Mouse (Mus musculus): ENCODE measurements around the gene Dguok. TPM values are rescaled to one million over a fixed set of nuclear protein-coding genes. Genes with fewer than 3 reads are reported as not detected.

Gene Dguok
- polyA plus RNA-seq, 1 experiment from 2014 or later = 75.5 TPM

DNA sequence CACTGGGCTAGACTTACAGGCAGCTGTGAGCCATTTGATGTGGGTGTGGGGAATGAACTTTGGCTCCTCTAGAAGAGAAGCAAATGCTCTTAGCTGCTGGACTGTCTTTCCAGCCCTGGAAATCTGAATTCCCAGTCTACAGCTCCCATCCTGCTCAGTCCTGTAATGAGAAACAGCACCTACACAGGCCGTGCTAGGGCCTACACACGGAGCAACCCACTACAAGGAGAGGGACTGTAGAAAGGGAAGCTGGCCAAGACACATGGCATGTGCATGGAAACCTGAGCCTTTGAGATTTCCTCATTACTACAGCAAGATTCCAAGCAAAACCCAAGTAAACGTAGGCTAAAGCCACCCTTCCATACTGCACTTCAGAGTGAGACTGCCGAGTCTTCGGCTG is 18.6 kb downstream of the Dguok start:
- DNase-seq (ENCODE audit: low spot score) = no peak
- Histone ChIP-seq H3K4me1 (replicated peaks; ENCODE audit: insufficient read depth, low read length) (no peaks in the 10 kb centered on the region), H3K9me3 (replicated peaks; ENCODE audit: low read length) (no peaks in the 10 kb centered on the region), H3K9ac (ENCODE audit: low read depth, low read length) (no peak overlapping the region), H3K36me3 (ENCODE audit: insufficient read depth, low read length) (peaks cover 35% of the 10 kb centered on the region), H3K27ac (no peak overlapping the region), H3K27me3 (ENCODE audit: insufficient read depth, low read length) (no peaks in the 10 kb centered on the region), H3K4me2 (ENCODE audit: low read length) (no peak overlapping the region), H3K4me3 (replicated peaks; ENCODE audit: low read depth, low read length) (no peak overlapping the region)
- no peak for TF ChIP-seq CTCF (IDR thresholded peaks at IDR 0.05; ENCODE audit: low read depth)
- ATAC-seq (replicated peaks; ENCODE audit: low FRiP score, low read depth) = no peak
- 90% methylated on average over 5 of the region's 5 CpGs for WGBS

- no peaks in the 10 kb centered on the region for H3K9me3 ChIP-seq (replicated peaks; ENCODE audit: low read length)
- H3K27ac ChIP-seq = no peak overlapping the region
- TF ChIP-seq CTCF (IDR thresholded peaks at IDR 0.05; ENCODE audit: low read depth) = no peak
- no peak overlapping the region for H3K4me2 ChIP-seq (ENCODE audit: low read length)
- ATAC-seq (replicated peaks; ENCODE audit: low FRiP score, low read depth) (no peak), DNase-seq (ENCODE audit: low spot score) (no peak)
- H3K9ac ChIP-seq (ENCODE audit: low read depth, low read length) = no peak overlapping the region
- peaks cover 32% of the 10 kb centered on the region for H3K36me3 ChIP-seq (ENCODE audit: insufficient read depth, low read length)
- WGBS = 88% methylated on average over 4 of the region's 4 CpGs
- H3K4me3 ChIP-seq (replicated peaks; ENCODE audit: low read depth, low read length) = no peak overlapping the region
- H3K4me1 ChIP-seq (replicated peaks; ENCODE audit: insufficient read depth, low read length) = peaks cover 2% of the 10 kb centered on the region; the same call in 1 of the 2 replicates
- H3K27me3 ChIP-seq (ENCODE audit: insufficient read depth, low read length) = no peaks in the 10 kb centered on the region
Observed at GRCm38 (mm10) chr6:83487298-83487697, 19.5 kb downstream of the Dguok start.

DNA sequence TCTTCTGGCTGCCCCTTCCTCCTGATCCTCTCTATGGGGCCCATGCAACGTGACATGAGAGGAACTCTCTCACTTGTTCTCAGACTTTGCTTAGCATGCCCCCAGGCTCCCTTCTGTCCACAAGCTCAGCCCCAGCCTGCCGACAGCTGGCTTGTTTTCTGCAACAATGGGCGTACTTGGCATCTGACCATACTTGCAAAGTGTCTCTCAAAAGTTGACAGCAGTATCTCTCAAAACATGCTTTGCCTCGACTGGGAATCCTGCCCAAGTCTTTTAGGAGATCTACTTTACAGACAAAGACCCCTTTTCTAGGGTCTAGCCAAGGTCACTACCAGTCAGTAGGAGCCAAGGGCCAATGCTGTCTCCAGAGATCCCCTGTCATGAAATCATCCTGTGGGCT is 20.9 kb downstream of the Dguok start:
- no peak for DNase-seq (ENCODE audit: low spot score)
- Histone ChIP-seq H3K27ac (no peak overlapping the region), H3K4me1 (replicated peaks; ENCODE audit: insufficient read depth, low read length) (peaks cover 4% of the 10 kb centered on the region; the same call in 1 of the 2 replicates), H3K4me2 (ENCODE audit: low read length) (no peak overlapping the region), H3K9me3 (replicated peaks; ENCODE audit: low read length) (no peaks in the 10 kb centered on the region), H3K27me3 (ENCODE audit: insufficient read depth, low read length) (no peaks in the 10 kb centered on the region), H3K9ac (ENCODE audit: low read depth, low read length) (no peak overlapping the region), H3K36me3 (ENCODE audit: insufficient read depth, low read length) (peaks cover 39% of the 10 kb centered on the region), H3K4me3 (replicated peaks; ENCODE audit: low read depth, low read length) (no peak overlapping the region)
- WGBS = 81% methylated on average over 4 of the region's 4 CpGs
- no peak for TF ChIP-seq CTCF (IDR thresholded peaks at IDR 0.05; ENCODE audit: low read depth)
- no peak for ATAC-seq (replicated peaks; ENCODE audit: low FRiP score, low read depth)

GRCm38 (mm10) chr6:83483776-83484175 is 23.0 kb downstream of the Dguok start:
- DNase-seq (ENCODE audit: low spot score) = no peak
- Histone ChIP-seq H3K4me1 (replicated peaks; ENCODE audit: insufficient read depth, low read length) (peaks cover 4% of the 10 kb centered on the region; the same call in 1 of the 2 replicates), H3K4me2 (ENCODE audit: low read length) (no peak overlapping the region), H3K9me3 (replicated peaks; ENCODE audit: low read length) (no peaks in the 10 kb centered on the region), H3K4me3 (replicated peaks; ENCODE audit: low read depth, low read length) (no peak overlapping the region), H3K9ac (ENCODE audit: low read depth, low read length) (no peak overlapping the region), H3K36me3 (ENCODE audit: insufficient read depth, low read length) (peaks cover 36% of the 10 kb centered on the region), H3K27ac (no peak overlapping the region), H3K27me3 (ENCODE audit: insufficient read depth, low read length) (no peaks in the 10 kb centered on the region)
- no peak for TF ChIP-seq CTCF (IDR thresholded peaks at IDR 0.05; ENCODE audit: low read depth)
- no peak for ATAC-seq (replicated peaks; ENCODE audit: low FRiP score, low read depth)
- 95% methylated on average over 7 of the region's 7 CpGs for WGBS

- Histone ChIP-seq H3K4me2 (ENCODE audit: low read length) (no peak overlapping the region), H3K9me3 (replicated peaks; ENCODE audit: low read length) (no peaks in the 10 kb centered on the region), H3K4me3 (replicated peaks; ENCODE audit: low read depth, low read length) (no peak overlapping the region), H3K27me3 (ENCODE audit: insufficient read depth, low read length) (no peaks in the 10 kb centered on the region), H3K27ac (peak overlapping the region; percentile 60), H3K9ac (ENCODE audit: low read depth, low read length) (no peak overlapping the region), H3K4me1 (replicated peaks; ENCODE audit: insufficient read depth, low read length) (peaks cover 4% of the 10 kb centered on the region; the same call in 1 of the 2 replicates), H3K36me3 (ENCODE audit: insufficient read depth, low read length) (peaks cover 26% of the 10 kb centered on the region)
- ATAC-seq (replicated peaks; ENCODE audit: low FRiP score, low read depth) (0 out of 2 replicates have a peak, but pooled peaks have one; percentile 19), DNase-seq (ENCODE audit: low spot score) (peak; percentile 60)
- TF ChIP-seq CTCF (IDR thresholded peaks at IDR 0.05; ENCODE audit: low read depth) = no peak
- WGBS = 37% methylated on average over 10 of the region's 10 CpGs
Observed at GRCm38 (mm10) chr6:83482418-83483085, 24.2 kb downstream of the Dguok start.

DNA sequence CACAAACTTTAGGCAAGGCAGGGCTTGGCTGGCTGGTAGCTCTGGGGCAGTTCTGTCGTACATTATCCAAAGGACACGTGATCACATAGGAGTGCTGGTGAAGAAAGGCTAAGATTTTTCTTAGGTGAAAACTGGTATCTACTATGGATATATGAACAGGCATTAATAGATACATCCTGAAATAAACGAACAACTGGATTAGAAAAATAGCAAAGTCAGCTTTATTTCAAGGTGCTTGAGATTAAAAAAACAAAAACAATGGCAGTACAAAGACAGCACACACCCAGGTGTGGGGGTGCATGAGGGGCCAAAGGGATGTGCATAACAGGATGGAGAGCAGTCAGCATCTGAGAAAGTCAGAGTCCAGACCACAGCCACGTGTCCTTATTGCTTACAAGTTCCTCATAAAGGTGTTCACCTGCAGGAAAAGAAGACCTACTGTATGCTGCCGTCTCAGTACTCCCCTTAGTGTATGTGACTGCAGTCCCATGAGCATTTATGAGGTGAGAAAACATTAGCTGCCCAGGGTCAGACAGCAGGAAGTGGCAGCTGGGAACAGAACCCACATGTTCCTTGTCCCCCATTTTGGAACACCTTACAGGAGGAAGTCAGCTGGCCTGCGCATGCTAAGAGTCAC is 26.6 kb downstream of the Dguok start:
- no peak overlapping the region for H3K4me3 ChIP-seq (replicated peaks; ENCODE audit: low read depth, low read length)
- H3K4me2 ChIP-seq (ENCODE audit: low read length) = no peak overlapping the region
- 81% methylated on average over 6 of the region's 6 CpGs for WGBS
- peaks cover 18% of the 10 kb centered on the region for H3K36me3 ChIP-seq (ENCODE audit: insufficient read depth, low read length)
- ATAC-seq (replicated peaks; ENCODE audit: low FRiP score, low read depth) (no peak), DNase-seq (ENCODE audit: low spot score) (no peak)
- H3K27me3 ChIP-seq (ENCODE audit: insufficient read depth, low read length) = no peaks in the 10 kb centered on the region
- no peak overlapping the region for H3K9ac ChIP-seq (ENCODE audit: low read depth, low read length)
- no peaks in the 10 kb centered on the region for H3K9me3 ChIP-seq (replicated peaks; ENCODE audit: low read length)
- H3K4me1 ChIP-seq (replicated peaks; ENCODE audit: insufficient read depth, low read length) = peaks cover 4% of the 10 kb centered on the region; the same call in 1 of the 2 replicates
- 0 out of 2 replicates have a peak overlapping the region, but pooled peaks have one; percentile 58 for H3K27ac ChIP-seq
- no peak for TF ChIP-seq CTCF (IDR thresholded peaks at IDR 0.05; ENCODE audit: low read depth)

Measured in kidney, postnatal 0 days (tissue).